16 mouse cellular contexts compared by ENCODE assay signal in the genomic region with DNA sequence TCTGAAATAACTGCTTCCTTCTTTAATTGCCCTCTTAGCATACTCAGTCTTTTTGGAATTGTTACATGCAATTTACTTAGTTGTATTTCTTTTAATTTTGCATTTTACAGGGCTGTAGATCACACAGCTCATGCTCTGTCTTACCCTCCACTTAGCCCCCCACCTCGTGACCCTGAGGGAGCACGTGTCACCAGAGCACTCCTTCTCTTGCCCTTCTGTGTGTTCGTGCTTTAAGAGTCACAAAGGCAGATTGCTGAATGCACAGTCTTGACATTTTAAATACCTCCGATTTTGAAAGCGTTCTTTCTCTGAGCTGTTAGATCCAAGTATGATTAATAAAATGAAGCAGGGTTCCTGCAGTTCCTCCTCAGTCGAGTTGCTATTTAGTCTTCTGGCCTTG. TPM values are rescaled to one million over a fixed set of nuclear protein-coding genes. Genes with fewer than 3 reads are reported as not detected.
"Had no signal": no experiment of that assay in that cellular context is flagged by ENCODE, and none has a peak within 500 bp of the region (broad histone marks: within the 10 kb centered on the region; RNA-seq: fewer than 3 reads in every experiment).

No protein-coding gene starts in this region.

- H3K4me3 ChIP-seq: kidney, embryonic 15.5 days; limb, embryonic 12.5 days; liver, embryonic 13.5 days; lung, embryonic 15.5 days; megakaryocyte, embryonic 14.5 days had no signal

- H3K4me2 ChIP-seq: kidney, embryonic 15.5 days; limb, embryonic 12.5 days; liver, embryonic 13.5 days; lung, embryonic 15.5 days; midbrain, embryonic 11.5 days had no signal

- H3K27ac ChIP-seq: kidney, embryonic 15.5 days; limb, embryonic 12.5 days; liver, embryonic 13.5 days; lung, embryonic 15.5 days; macrophage had no signal

- ATAC-seq: liver, postnatal 0 days had no signal

- H3K9ac ChIP-seq: kidney, embryonic 15.5 days; limb, embryonic 12.5 days; liver, embryonic 13.5 days; liver, postnatal 0 days; lung, embryonic 15.5 days had no signal

- H3K9me3 ChIP-seq: kidney, embryonic 15.5 days; limb, embryonic 12.5 days; liver, embryonic 13.5 days; lung, embryonic 15.5 days had no signal

- H3K4me1 ChIP-seq: kidney, embryonic 15.5 days; lung, embryonic 15.5 days had no signal

- H3K27me3 ChIP-seq: kidney, embryonic 15.5 days; limb, embryonic 12.5 days; liver, embryonic 13.5 days; lung, embryonic 15.5 days; megakaryocyte, embryonic 14.5 days had no signal

- DNase-seq: kidney, postnatal 14 days; layer of hippocampus, adult 9-11 months; liver; liver, embryonic 13.5 days; liver, postnatal 0 days; lung, postnatal 14 days; right cerebral cortex, postnatal 14 days; thymus, postnatal 36 days had no signal

RNA-seq across cellular contexts. Expression of a gene that starts 25.1 kb away (rescaled TPM):
- total RNA-seq: left cerebral cortex, postnatal 36 days had no signal
- polyA plus RNA-seq: small intestine, adult 2 months had no signal

RNA-seq across cellular contexts. Expression of a gene that starts 43.9 kb away (rescaled TPM):
- polyA plus RNA-seq: macrophage had no signal
